Mouse (Mus musculus) lung, postnatal 0 days (tissue): ENCODE measurements around the gene Erich4. TPM values are rescaled to one million over a fixed set of nuclear protein-coding genes. Genes with fewer than 3 reads are reported as not detected.
"Not testable (repeated sequence)": the region's sequence is repeated elsewhere in the genome, so short reads cannot be mapped to it uniquely, and the experiment has no call there.

ENCODE experiments used
- ATAC-seq: fragments of 200-750 bp; cut with Nextera tagmentation; 2 replicates; pipeline ENCODE4 v1.8.0; 2017; ENCODE audit warnings: moderate library complexity
- DNase-seq: peaks from one replicate; pipeline ENCODE4 v3.0.0-alpha.2; 2016; ENCODE audit warnings: low spot score
- H3K27ac ChIP-seq: fragments of 300-500 bp; sonication (generic); 2 replicates; pipeline ENCODE4 v1.5.1; 2014; ENCODE audit warnings: antibody characterized with exemption, mild to moderate bottlenecking, low read length, mixed read lengths
- H3K27me3 ChIP-seq: fragments of 300-500 bp; sonication (generic); replicated peaks from 2 replicates; pipeline ENCODE4 v1.6.1; 2014; ENCODE audit warnings: low read length, mixed read lengths; ENCODE audit not compliant: insufficient read depth
- H3K36me3 ChIP-seq: fragments of 300-500 bp; sonication (generic); 2 replicates; pipeline ENCODE4 v1.6.1; 2014; ENCODE audit warnings: low read length, mixed read lengths; ENCODE audit not compliant: insufficient read depth
- H3K4me1 ChIP-seq: fragments of 300-500 bp; sonication (generic); 2 replicates; pipeline ENCODE4 v1.6.1; 2014; ENCODE audit warnings: antibody characterized with exemption, low read depth, low read length, mixed read lengths; ENCODE audit not compliant: insufficient read depth
- H3K4me2 ChIP-seq: fragments of 300-500 bp; sonication (generic); replicated peaks from 2 replicates; pipeline ENCODE4 v1.6.1; 2014; ENCODE audit warnings: low read depth, mild to moderate bottlenecking, low read length, moderate library complexity, mixed read lengths
- H3K4me3 ChIP-seq: fragments of 300-500 bp; sonication (generic); 2 replicates; pipeline ENCODE4 v1.5.1; 2014; ENCODE audit warnings: low read depth, low read length
- H3K9ac ChIP-seq: fragments of 300-500 bp; sonication (generic); replicated peaks from 2 replicates; pipeline ENCODE4 v1.6.1; 2014; ENCODE audit warnings: low read depth, mild to moderate bottlenecking
- H3K9me3 ChIP-seq: fragments of 300-500 bp; sonication (generic); 2 replicates; pipeline ENCODE4 v1.6.1; 2016; ENCODE audit warnings: low read length, mixed read lengths
- CTCF ChIP-seq: IDR thresholded peaks from 2 replicates; pipeline ENCODE4 v1.5.1; 2016; ENCODE audit warnings: antibody characterized with exemption, mild to moderate bottlenecking
- EP300 ChIP-seq: IDR thresholded peaks from 2 replicates; pipeline ENCODE4 v1.6.1; 2016; ENCODE audit warnings: antibody characterized with exemption, mild to moderate bottlenecking, control low read depth
- WGBS: fragments of 180-500 bp; shearing (Covaris S2); extraction: QIAGEN DNeasy Blood & Tissue Kit; methylation state at CpG from one replicate; pipeline ENCODE4 v1.1.7; 2014; 5-methylcytosine and 5-hydroxymethylcytosine counted together
- polyA plus RNA-seq: library from polyadenylated mRNA; unstranded; fragments of >200 nt; fragmentation: Nextera tagmentation; extraction: Ambion mirVana; gene quantifications from 2 replicates; pipeline ENCODE4 v1.2.1, GENCODE M21; 2015

The Erich4 gene
- polyA plus RNA-seq, 1 experiment from 2014 or later, result not detected

- no peaks in the 10 kb centered on the region for H3K4me1 ChIP-seq
- DNase-seq, result no peak
- 83% methylated on average over 2 of the region's 2 CpGs for WGBS
- H3K9ac ChIP-seq, result no peak overlapping the region
- H3K36me3 ChIP-seq, result no peaks in the 10 kb centered on the region
- H3K27ac ChIP-seq, result no peak overlapping the region
- no peaks in the 10 kb centered on the region for H3K27me3 ChIP-seq
- TF ChIP-seq CTCF (no peak), EP300 (no peak)
- no peak overlapping the region for H3K4me2 ChIP-seq
- H3K4me3 ChIP-seq, result no peak overlapping the region
- ATAC-seq, result no peak
- no peaks in the 10 kb centered on the region for H3K9me3 ChIP-seq
These were observed 24.5 kb downstream of the Erich4 start for GRCm38 (mm10) chr7:25591226-25591625.

- no peak overlapping the region for H3K27ac ChIP-seq
- H3K4me1 ChIP-seq, result no peaks in the 10 kb centered on the region
- no peak overlapping the region for H3K4me2 ChIP-seq
- TF ChIP-seq EP300 (no peak), CTCF (no peak)
- H3K27me3 ChIP-seq, result no peaks in the 10 kb centered on the region
- ATAC-seq (no peak), DNase-seq (no peak)
- no peaks in the 10 kb centered on the region for H3K9me3 ChIP-seq
- 79% methylated on average over 9 of the region's 9 CpGs for WGBS
- no peaks in the 10 kb centered on the region for H3K36me3 ChIP-seq
- no peak overlapping the region for H3K4me3 ChIP-seq
- no peak overlapping the region for H3K9ac ChIP-seq
These were observed 30.1 kb downstream of the Erich4 start for GRCm38 (mm10) chr7:25585351-25586204.

GRCm38 (mm10) chr7:25584651-25585050 lies 31.0 kb downstream of the Erich4 start:
- 43% methylated on average over 5 of the region's 5 CpGs for WGBS

GRCm38 (mm10) chr7:25582301-25582810 lies 33.3 kb downstream of the Erich4 start:
- DNase-seq (no peak), ATAC-seq (no peak)
- Histone ChIP-seq H3K4me3 (no peak overlapping the region), H3K4me2 (no peak overlapping the region), H3K27me3 (no peaks in the 10 kb centered on the region), H3K27ac (no peak overlapping the region), H3K4me1 (no peaks in the 10 kb centered on the region), H3K9me3 (no peaks in the 10 kb centered on the region), H3K9ac (no peak overlapping the region), H3K36me3 (no peaks in the 10 kb centered on the region)
- 85% methylated on average over 15 of the region's 15 CpGs for whole genome bisulfite sequencing
- no peak for TF ChIP-seq CTCF
- TF ChIP-seq EP300, result no peak

More at GRCm38 (mm10) chr7:25584651-25585050, 31.0 kb downstream of the Erich4 start:
- no peak for ATAC-seq
- Histone ChIP-seq H3K36me3 (no peaks in the 10 kb centered on the region), H3K4me2 (no peak overlapping the region), H3K27ac (no peak overlapping the region), H3K9ac (no peak overlapping the region), H3K27me3 (no peaks in the 10 kb centered on the region), H3K4me1 (no peaks in the 10 kb centered on the region), H3K9me3 (no peaks in the 10 kb centered on the region), H3K4me3 (no peak overlapping the region)
- DNase-seq, result no peak
- TF ChIP-seq EP300 (no peak), CTCF (no peak)

- Histone ChIP-seq H3K27me3 (no peaks in the 10 kb centered on the region), H3K4me3 (no peak overlapping the region), H3K4me1 (no peaks in the 10 kb centered on the region), H3K9ac (no peak overlapping the region), H3K9me3 (no peaks in the 10 kb centered on the region), H3K4me2 (no peak overlapping the region), H3K27ac (no peak overlapping the region), H3K36me3 (no peaks in the 10 kb centered on the region)
- 79% methylated on average over 10 of the region's 10 CpGs for WGBS
- no peak for TF ChIP-seq CTCF
- no peak for TF ChIP-seq EP300
- ATAC-seq, result no peak
- no peak for DNase-seq
These were observed 36.3 kb downstream of the Erich4 start for GRCm38 (mm10) chr7:25579441-25579840.

GRCm38 (mm10) chr7:25576793-25577437 lies 38.8 kb downstream of the Erich4 start:
- not testable (repeated sequence) for H3K27ac ChIP-seq

GRCm38 (mm10) chr7:25576308-25576707 lies 39.4 kb downstream of the Erich4 start:
- not testable (repeated sequence) for H3K4me2 ChIP-seq, H3K9me3 ChIP-seq, H3K27ac ChIP-seq, DNase-seq, H3K4me1 ChIP-seq, ATAC-seq, H3K9ac ChIP-seq, H3K4me3 ChIP-seq, H3K27me3 ChIP-seq, H3K36me3 ChIP-seq
- WGBS, result 25% methylated on average over 6 of the region's 6 CpGs

More at GRCm38 (mm10) chr7:25576793-25577437, 38.8 kb downstream of the Erich4 start:
- H3K4me3 ChIP-seq, DNase-seq, H3K9me3 ChIP-seq, H3K36me3 ChIP-seq, H3K4me1 ChIP-seq, H3K27me3 ChIP-seq, H3K4me2 ChIP-seq, H3K9ac ChIP-seq: not testable (repeated sequence)
- WGBS, result 53% methylated on average over 11 of the region's 14 CpGs
- peak; percentile 62 for ATAC-seq
